Mouse (Mus musculus) testis, adult 2 months (tissue): ENCODE results near the gene Mvd.

Experiments
- CTCF ChIP-seq: fragments of 200-500 bp; IDR thresholded peaks from 2 replicates; pipeline ENCODE4 v1.5.1; 2012; ENCODE audit warnings: low read depth, mild to moderate bottlenecking, inconsistent platforms, low read length, moderate library complexity; ENCODE audit not compliant: control insufficient read depth, insufficient read depth, insufficient replicate concordance
- POLR2A ChIP-seq: fragments of 200-500 bp; IDR thresholded peaks from 2 replicates; pipeline ENCODE4 v1.6.1; 2012; ENCODE audit warnings: low read depth, mild to moderate bottlenecking, inconsistent platforms, low read length, moderate library complexity; ENCODE audit not compliant: control insufficient read depth

DNA sequence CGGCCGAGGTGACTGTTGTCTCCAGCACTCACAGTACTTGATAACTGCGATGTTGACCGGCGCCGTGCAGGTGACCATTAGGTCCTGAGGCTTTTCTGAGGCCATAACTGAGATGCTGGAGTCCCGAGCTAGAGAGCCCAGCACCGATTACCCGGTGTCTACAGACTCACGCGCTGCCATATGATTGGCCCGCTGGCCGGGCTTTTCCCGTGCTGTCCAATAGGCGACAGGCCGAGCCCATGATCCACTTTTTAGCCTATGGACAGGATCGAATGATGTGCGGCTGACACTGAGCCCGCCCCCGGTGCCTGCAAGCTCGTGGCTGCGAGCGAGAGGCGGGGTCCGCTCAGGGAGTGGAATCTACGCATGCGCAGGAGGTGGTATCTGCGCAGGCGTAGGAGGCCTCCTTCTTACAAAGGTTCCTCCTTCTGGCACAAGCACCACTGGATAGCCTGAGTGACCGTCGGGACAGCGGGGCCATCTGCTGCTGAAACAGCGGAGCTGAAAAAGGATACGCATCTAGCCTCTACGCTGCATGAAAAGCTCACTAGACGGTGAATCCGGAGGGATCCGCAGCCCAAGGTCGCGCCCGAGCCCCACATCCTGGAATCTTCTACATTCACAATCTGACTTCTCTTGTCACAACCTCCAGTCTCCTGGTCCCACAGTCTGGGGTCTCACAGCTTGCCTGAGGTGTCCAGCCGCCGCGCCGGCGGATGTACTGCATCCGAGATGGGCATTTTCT, at the start of gene Mvd:
- TF ChIP-seq POLR2A (peak; percentile 66), CTCF (peak; percentile 51; the same call in 1 of the 2 replicates)
